Comparison of ENCODE assay signal across 9 mouse cellular contexts in genomic region chr15:100673585-100674391, GRCm38 (mm10). TPM values are rescaled to one million over a fixed set of nuclear protein-coding genes. Genes with fewer than 3 reads are reported as not detected.
DNase-seq lines count a peak whose midpoint lies in the region; ATAC-seq and TF ChIP-seq lines count a peak whose summit lies in the region.
"Had no signal": no experiment of that assay in that cellular context is flagged by ENCODE, and none has a peak within 500 bp of the region (broad histone marks: within the 10 kb centered on the region; RNA-seq: fewer than 3 reads in every experiment).

No protein-coding gene starts in this region.

- TF ChIP-seq CTCF in forebrain, postnatal 0 days (IDR thresholded peaks at IDR 0.05; ENCODE audit: low read depth) = no peak

- H3K27ac ChIP-seq in limb, embryonic 14.5 days (replicated peaks; ENCODE audit: low read depth, low read length) = no peak overlapping the region
- no peak overlapping the region for H3K27ac ChIP-seq in limb, embryonic 10.5 days
- H3K27ac ChIP-seq in intestine, embryonic 16.5 days (ENCODE audit: low read length) = peak overlapping the region; percentile 23; the same call in 1 of the 2 replicates
- H3K27ac ChIP-seq in stomach, embryonic 16.5 days (ENCODE audit: low read length) = peak overlapping the region; percentile 32; the same call in 1 of the 2 replicates
- H3K27ac ChIP-seq in forebrain, postnatal 0 days (ENCODE audit: low read depth, low read length) = no peak overlapping the region
- H3K27ac ChIP-seq: left cerebral cortex, adult 2 months had no signal

- no peak overlapping the region for H3K4me3 ChIP-seq in limb, embryonic 14.5 days (replicated peaks; ENCODE audit: low read length)
- no peak overlapping the region for H3K4me3 ChIP-seq in limb, embryonic 10.5 days
- no peak overlapping the region for H3K4me3 ChIP-seq in intestine, embryonic 16.5 days (ENCODE audit: low read length)
- H3K4me3 ChIP-seq in stomach, embryonic 16.5 days (replicated peaks; ENCODE audit: low read length) = no peak overlapping the region
- no peak overlapping the region for H3K4me3 ChIP-seq in forebrain, postnatal 0 days (ENCODE audit: low read depth, low read length)
- H3K4me3 ChIP-seq: left cerebral cortex, adult 2 months had no signal

- no peaks in the 10 kb centered on the region for H3K36me3 ChIP-seq in limb, embryonic 14.5 days (ENCODE audit: control insufficient read depth, insufficient read depth, low read length)
- H3K36me3 ChIP-seq in limb, embryonic 10.5 days = no peaks in the 10 kb centered on the region
- no peaks in the 10 kb centered on the region for H3K36me3 ChIP-seq in intestine, embryonic 16.5 days (ENCODE audit: control insufficient read depth, insufficient read depth, low read length)
- no peaks in the 10 kb centered on the region for H3K36me3 ChIP-seq in stomach, embryonic 16.5 days (ENCODE audit: control insufficient read depth, insufficient read depth, low read length)
- no peaks in the 10 kb centered on the region for H3K36me3 ChIP-seq in forebrain, postnatal 0 days (ENCODE audit: insufficient read depth)

- no peak overlapping the region for H3K9ac ChIP-seq in limb, embryonic 14.5 days (ENCODE audit: low read depth, low read length, severe bottlenecking)
- H3K9ac ChIP-seq in intestine, embryonic 16.5 days (ENCODE audit: low read depth, low read length) = no peak overlapping the region
- H3K9ac ChIP-seq in stomach, embryonic 16.5 days (ENCODE audit: low read length) = no peak overlapping the region
- no peak overlapping the region for H3K9ac ChIP-seq in forebrain, postnatal 0 days

- H3K9me3 ChIP-seq in limb, embryonic 14.5 days (ENCODE audit: control insufficient read depth, low read length) = no peaks in the 10 kb centered on the region
- no peaks in the 10 kb centered on the region for H3K9me3 ChIP-seq in limb, embryonic 10.5 days (replicated peaks)
- no peaks in the 10 kb centered on the region for H3K9me3 ChIP-seq in intestine, embryonic 16.5 days (ENCODE audit: control insufficient read depth, low read length)
- no peaks in the 10 kb centered on the region for H3K9me3 ChIP-seq in stomach, embryonic 16.5 days (replicated peaks; ENCODE audit: control insufficient read depth, low read length)
- no peaks in the 10 kb centered on the region for H3K9me3 ChIP-seq in forebrain, postnatal 0 days (ENCODE audit: low read length)

- TF ChIP-seq POLR2A in limb, embryonic 14.5 days (IDR thresholded peaks at IDR 0.05; ENCODE audit: borderline replicate concordance, extremely low read depth, insufficient read depth, insufficient read length) = no peak

- 58% methylated on average over 12 of the region's 12 CpGs for WGBS in limb, embryonic 14.5 days
- WGBS in limb, embryonic 10.5 days = 52% methylated on average over 12 of the region's 12 CpGs
- WGBS in intestine, embryonic 16.5 days = 40% methylated on average over 12 of the region's 12 CpGs
- WGBS in stomach, embryonic 16.5 days = 51% methylated on average over 11 of the region's 12 CpGs
- WGBS in forebrain, postnatal 0 days = 44% methylated on average over 12 of the region's 12 CpGs

- H3K4me1 ChIP-seq in limb, embryonic 14.5 days (ENCODE audit: control insufficient read depth, insufficient read depth, low read length) = no peaks in the 10 kb centered on the region
- H3K4me1 ChIP-seq in limb, embryonic 10.5 days = 0 out of 2 replicates have a peak, but pooled peaks cover 3% of the 10 kb centered on the region
- H3K4me1 ChIP-seq in intestine, embryonic 16.5 days (ENCODE audit: control insufficient read depth, insufficient read depth, low read length) = peaks cover 9% of the 10 kb centered on the region; the same call in 1 of the 2 replicates
- H3K4me1 ChIP-seq in stomach, embryonic 16.5 days (ENCODE audit: control insufficient read depth, insufficient read depth, low read length) = no peaks in the 10 kb centered on the region
- no peaks in the 10 kb centered on the region for H3K4me1 ChIP-seq in forebrain, postnatal 0 days (ENCODE audit: insufficient read depth)

- H3K4me2 ChIP-seq in limb, embryonic 14.5 days (replicated peaks; ENCODE audit: low read depth, low read length, severe bottlenecking) = no peak overlapping the region
- H3K4me2 ChIP-seq in intestine, embryonic 16.5 days (ENCODE audit: low read depth, low read length) = no peak overlapping the region
- H3K4me2 ChIP-seq in stomach, embryonic 16.5 days (ENCODE audit: low read depth, low read length) = no peak overlapping the region
- H3K4me2 ChIP-seq in forebrain, postnatal 0 days (ENCODE audit: low read depth) = no peak overlapping the region

- DNase-seq in limb, embryonic 14.5 days (ENCODE audit: low spot score) = peak; percentile 11
- no peak for DNase-seq in limb, embryonic 10.5 days (ENCODE audit: low spot score)
- DNase-seq in brain, adult 2 months (ENCODE audit: low read depth, low spot score) = peak; percentile 65
- no peak for DNase-seq in spleen, adult 12 weeks (ENCODE audit: low spot score)
- DNase-seq in layer of hippocampus, adult 9-10 months (ENCODE audit: low spot score) = no peak
- no peak for DNase-seq in forebrain, postnatal 0 days

- H3K27me3 ChIP-seq in limb, embryonic 14.5 days (ENCODE audit: control insufficient read depth, insufficient read depth, low read length) = no peaks in the 10 kb centered on the region
- no peaks in the 10 kb centered on the region for H3K27me3 ChIP-seq in limb, embryonic 10.5 days (ENCODE audit: low read depth, poor library complexity, severe bottlenecking)
- H3K27me3 ChIP-seq in intestine, embryonic 16.5 days (replicated peaks; ENCODE audit: control insufficient read depth, insufficient read depth, low read length) = no peaks in the 10 kb centered on the region
- no peaks in the 10 kb centered on the region for H3K27me3 ChIP-seq in stomach, embryonic 16.5 days (ENCODE audit: control insufficient read depth, insufficient read depth, low read length)
- H3K27me3 ChIP-seq in forebrain, postnatal 0 days (ENCODE audit: insufficient read depth, low read length) = no peaks in the 10 kb centered on the region

- no peak for ATAC-seq in limb, embryonic 14.5 days (ENCODE audit: low FRiP score, low read depth)
- peak; percentile 31; the same call in 1 of the 2 replicates for ATAC-seq in intestine, embryonic 16.5 days
- ATAC-seq in stomach, embryonic 16.5 days (ENCODE audit: insufficient read depth, low FRiP score) = no peak
- no peak for ATAC-seq in forebrain, postnatal 0 days

RNA-seq across cellular contexts. Expression of gene Bin2, which starts 4.4 kb away (rescaled TPM):
- polyA plus RNA-seq in limb, embryonic 14.5 days (2012; rRNA removed) = 3.7 and 4.7 TPM in 2 replicates
- polyA plus RNA-seq in limb, embryonic 14.5 days (2014; fragmentation: Nextera tagmentation; extraction: Ambion mirVana) = 2.3 and 3.5 TPM in 2 replicates
- polyA plus RNA-seq in limb, embryonic 10.5 days (2016; fragmentation: Nextera tagmentation; extraction: Ambion mirVana) = 2.6 and 3.5 TPM in 2 replicates
- 8.0 and 9.2 TPM in 2 replicates for polyA plus RNA-seq in intestine, embryonic 16.5 days (2015; fragmentation: Nextera tagmentation; extraction: Ambion mirVana)
- polyA plus RNA-seq in stomach, embryonic 16.5 days (2015; fragmentation: Nextera tagmentation; extraction: Ambion mirVana) = 6.0 and 6.3 TPM in 2 replicates
- 1.4 and 1.6 TPM in 2 replicates for total RNA-seq in forebrain, postnatal 0 days (2014; rRNA removed)
- polyA plus RNA-seq in forebrain, postnatal 0 days (2015; fragmentation: Nextera tagmentation; extraction: Ambion mirVana) = 0.58 and 1.4 TPM in 2 replicates

RNA-seq across cellular contexts. Expression of gene Cela1, which starts 13.9 kb away (rescaled TPM):
- 2.6 and 3.9 TPM in 2 replicates for polyA plus RNA-seq in limb, embryonic 14.5 days (2012; rRNA removed)
- 2.8 and 3.4 TPM in 2 replicates for polyA plus RNA-seq in limb, embryonic 14.5 days (2014; fragmentation: Nextera tagmentation; extraction: Ambion mirVana)
- 0.74 and 1.7 TPM in 2 replicates for polyA plus RNA-seq in limb, embryonic 10.5 days (2016; fragmentation: Nextera tagmentation; extraction: Ambion mirVana)
- polyA plus RNA-seq in intestine, embryonic 16.5 days (2015; fragmentation: Nextera tagmentation; extraction: Ambion mirVana) = 180 and 240 TPM in 2 replicates
- polyA plus RNA-seq in stomach, embryonic 16.5 days (2015; fragmentation: Nextera tagmentation; extraction: Ambion mirVana) = 250 and 388 TPM in 2 replicates
- total RNA-seq in forebrain, postnatal 0 days (2014; rRNA removed) = 0.62 and 5.1 TPM in 2 replicates
- polyA plus RNA-seq in forebrain, postnatal 0 days (2015; fragmentation: Nextera tagmentation; extraction: Ambion mirVana) = 0.81 and 1.2 TPM in 2 replicates

RNA-seq across cellular contexts. Expression of gene Smagp, which starts 37.0 kb away (rescaled TPM):
- 18.5 and 19.7 TPM in 2 replicates for polyA plus RNA-seq in limb, embryonic 14.5 days (2012; rRNA removed)
- 21.5 and 25.4 TPM in 2 replicates for polyA plus RNA-seq in limb, embryonic 14.5 days (2014; fragmentation: Nextera tagmentation; extraction: Ambion mirVana)
- 5.0 and 6.7 TPM in 2 replicates for polyA plus RNA-seq in limb, embryonic 10.5 days (2016; fragmentation: Nextera tagmentation; extraction: Ambion mirVana)
- polyA plus RNA-seq in intestine, embryonic 16.5 days (2015; fragmentation: Nextera tagmentation; extraction: Ambion mirVana) = 47.9 and 51.3 TPM in 2 replicates
- 40.6 and 51.8 TPM in 2 replicates for polyA plus RNA-seq in stomach, embryonic 16.5 days (2015; fragmentation: Nextera tagmentation; extraction: Ambion mirVana)
- 2.3 and 6.2 TPM in 2 replicates for total RNA-seq in forebrain, postnatal 0 days (2014; rRNA removed)
- 3.9 TPM in 2 replicates for polyA plus RNA-seq in forebrain, postnatal 0 days (2015; fragmentation: Nextera tagmentation; extraction: Ambion mirVana)

RNA-seq across cellular contexts. Expression of gene Galnt6, which starts 55.4 kb away (rescaled TPM):
- 1.1 TPM in 2 replicates for polyA plus RNA-seq in limb, embryonic 14.5 days (2012; rRNA removed)
- polyA plus RNA-seq in limb, embryonic 14.5 days (2014; fragmentation: Nextera tagmentation; extraction: Ambion mirVana) = 1.4 and 1.9 TPM in 2 replicates
- polyA plus RNA-seq in limb, embryonic 10.5 days (2016; fragmentation: Nextera tagmentation; extraction: Ambion mirVana) = 0.11 and 0.26 TPM in 2 replicates
- 7.6 and 8.8 TPM in 2 replicates for polyA plus RNA-seq in intestine, embryonic 16.5 days (2015; fragmentation: Nextera tagmentation; extraction: Ambion mirVana)
- polyA plus RNA-seq in stomach, embryonic 16.5 days (2015; fragmentation: Nextera tagmentation; extraction: Ambion mirVana) = 6.9 and 8.7 TPM in 2 replicates
- 0.77 and 1.5 TPM in 2 replicates for total RNA-seq in forebrain, postnatal 0 days (2014; rRNA removed)
- polyA plus RNA-seq in forebrain, postnatal 0 days (2015; fragmentation: Nextera tagmentation; extraction: Ambion mirVana) = 0.24 and 0.47 TPM in 2 replicates

RNA-seq across cellular contexts. Expression of gene Dazap2, which starts 58.6 kb away (rescaled TPM):
- 139 and 213 TPM in 2 replicates for polyA plus RNA-seq in limb, embryonic 14.5 days (2012; rRNA removed)
- polyA plus RNA-seq in limb, embryonic 14.5 days (2014; fragmentation: Nextera tagmentation; extraction: Ambion mirVana) = 185 and 191 TPM in 2 replicates
- 189 and 195 TPM in 2 replicates for polyA plus RNA-seq in limb, embryonic 10.5 days (2016; fragmentation: Nextera tagmentation; extraction: Ambion mirVana)
- 301 and 320 TPM in 2 replicates for polyA plus RNA-seq in intestine, embryonic 16.5 days (2015; fragmentation: Nextera tagmentation; extraction: Ambion mirVana)
- polyA plus RNA-seq in stomach, embryonic 16.5 days (2015; fragmentation: Nextera tagmentation; extraction: Ambion mirVana) = 194 and 213 TPM in 2 replicates
- 81.9 and 92.3 TPM in 2 replicates for total RNA-seq in forebrain, postnatal 0 days (2014; rRNA removed)
- 162 and 190 TPM in 2 replicates for polyA plus RNA-seq in forebrain, postnatal 0 days (2015; fragmentation: Nextera tagmentation; extraction: Ambion mirVana)

Comparison
In these comparisons a context has a peak if more than half of its experiments do, and no peak if none do; other contexts are left out.
1. DNase-seq: peak in limb, embryonic 14.5 days (single experiment) and brain, adult 2 months (single experiment); none in limb, embryonic 10.5 days (single experiment), spleen, adult 12 weeks (single experiment), layer of hippocampus, adult 9-10 months (single experiment) and forebrain, postnatal 0 days (single experiment).
2. H3K27ac ChIP-seq: peak in intestine, embryonic 16.5 days (single experiment) and stomach, embryonic 16.5 days (single experiment); none in limb, embryonic 14.5 days (single experiment), limb, embryonic 10.5 days (single experiment) and forebrain, postnatal 0 days (single experiment).
3. RNA of gene Cela1, which starts 13.9 kb away (polyA plus RNA-seq): 250 to 388 TPM in stomach, embryonic 16.5 days and 180 to 240 TPM in intestine, embryonic 16.5 days; 2.6 to 3.9 TPM in limb, embryonic 14.5 days, 0.81 to 1.2 TPM in forebrain, postnatal 0 days and 0.74 to 1.7 TPM in limb, embryonic 10.5 days; every median in the first group is over 10 times any median in the second.